Mouse (Mus musculus) neural tube, embryonic 14.5 days (tissue): ENCODE results near the gene Tex38. TPM values are rescaled to one million over a fixed set of nuclear protein-coding genes. Genes with fewer than 3 reads are reported as not detected.
A peak's percentile ranks its signal among the peaks of the same experiment; 100 is the strongest.

Experiments used
- ATAC-seq: fragments of 200-750 bp; cut with Nextera tagmentation; 2 replicates; pipeline ENCODE4 v1.8.0; 2017; ENCODE audit warnings: low read depth, mild to moderate bottlenecking, moderate TSS enrichment, moderate library complexity
- H3K27ac ChIP-seq: fragments of 300-500 bp; sonication (generic); 2 replicates; pipeline ENCODE4 v1.5.1; 2014; ENCODE audit warnings: low read depth, mild to moderate bottlenecking, control low read depth, low read length, moderate library complexity, mixed read lengths
- H3K27me3 ChIP-seq: fragments of 300-500 bp; sonication (generic); 2 replicates; pipeline ENCODE4 v1.6.1; 2014; ENCODE audit warnings: low read length; ENCODE audit not compliant: control insufficient read depth, insufficient read depth
- H3K36me3 ChIP-seq: fragments of 300-500 bp; sonication (generic); 2 replicates; pipeline ENCODE4 v1.6.1; 2014; ENCODE audit warnings: low read length, mixed read lengths; ENCODE audit not compliant: control insufficient read depth, insufficient read depth
- H3K4me1 ChIP-seq: fragments of 300-500 bp; sonication (generic); 2 replicates; pipeline ENCODE4 v1.6.1; 2014; ENCODE audit warnings: low read length; ENCODE audit not compliant: control insufficient read depth, insufficient read depth
- H3K4me2 ChIP-seq: fragments of 300-500 bp; sonication (generic); 2 replicates; pipeline ENCODE4 v1.6.1; 2014; ENCODE audit warnings: mild to moderate bottlenecking, low read depth, low read length, control low read depth
- H3K4me3 ChIP-seq: fragments of 300-500 bp; sonication (generic); 2 replicates; pipeline ENCODE4 v1.5.1; 2014; ENCODE audit warnings: low read depth, low read length, control low read depth, mixed read lengths
- H3K9ac ChIP-seq: fragments of 300-500 bp; sonication (generic); replicated peaks from 2 replicates; pipeline ENCODE4 v1.6.1; 2014; ENCODE audit warnings: low read depth, mild to moderate bottlenecking, control low read depth, low read length, mixed read lengths
- H3K9me3 ChIP-seq: fragments of 300-500 bp; sonication (generic); 2 replicates; pipeline ENCODE4 v1.6.1; 2016; ENCODE audit warnings: low read length; ENCODE audit not compliant: control insufficient read depth
- WGBS: fragments of 180-500 bp; shearing (Covaris S2); extraction: QIAGEN DNeasy Blood & Tissue Kit; methylation state at CpG from one replicate; pipeline ENCODE4 v1.1.7; 2014; 5-methylcytosine and 5-hydroxymethylcytosine counted together
- polyA plus RNA-seq: library from polyadenylated mRNA; unstranded; fragments of >200 nt; fragmentation: Nextera tagmentation; extraction: Ambion mirVana; gene quantifications from 2 replicates; pipeline ENCODE4 v1.2.1, GENCODE M21; 2014

Tex38 gene
- polyA plus RNA-seq, 1 experiment from 2014 or later, result 0.54 TPM

DNA sequence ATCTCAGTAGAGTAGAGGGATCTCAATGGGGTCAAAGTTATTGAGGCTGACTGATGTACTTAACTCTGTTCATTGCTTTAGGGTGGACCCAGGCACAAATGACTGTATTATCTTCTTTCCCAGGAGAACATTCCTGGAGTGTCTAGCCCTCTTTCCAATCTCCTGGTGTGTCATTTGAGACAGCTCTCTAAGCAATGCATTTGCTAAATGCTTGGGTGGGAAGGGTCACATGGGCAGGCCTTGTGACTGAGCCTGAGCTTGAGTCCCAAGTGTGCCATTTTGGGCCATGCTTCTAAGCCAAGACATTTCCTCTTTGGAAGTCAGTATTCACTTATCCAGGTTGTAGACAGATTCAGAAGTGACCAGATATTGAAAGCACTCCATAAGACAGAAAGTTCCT, 40.6 kb upstream of the Tex38 start:
- Histone ChIP-seq H3K4me1 (no peaks in the 10 kb centered on the region), H3K4me2 (no peak overlapping the region), H3K9ac (no peak overlapping the region), H3K9me3 (no peaks in the 10 kb centered on the region), H3K4me3 (no peak overlapping the region), H3K27me3 (no peaks in the 10 kb centered on the region), H3K27ac (no peak overlapping the region), H3K36me3 (no peaks in the 10 kb centered on the region)
- ATAC-seq, result no peak

DNA sequence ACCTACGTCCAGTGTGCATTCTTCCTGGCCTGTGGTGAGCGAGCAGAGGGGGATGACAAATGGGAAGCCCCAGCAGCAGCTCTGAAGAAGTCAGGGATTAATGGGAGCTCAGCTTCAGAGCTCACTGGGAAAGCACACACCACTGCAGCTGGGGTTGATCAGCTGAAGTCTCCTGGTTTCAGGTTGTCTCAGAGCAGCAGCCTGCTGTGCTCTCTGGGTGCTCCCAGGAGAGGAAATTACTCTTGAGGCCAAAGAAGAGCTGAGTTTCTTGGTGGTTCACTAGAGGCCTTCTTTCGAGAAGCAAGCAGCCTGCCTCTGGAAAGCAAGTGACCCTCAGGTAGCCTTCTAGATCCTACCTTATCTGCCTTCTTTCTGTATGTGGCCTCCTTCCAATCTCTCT, 40.1 kb upstream of the Tex38 start:
- H3K9ac ChIP-seq, result no peak overlapping the region
- H3K4me3 ChIP-seq, result no peak overlapping the region
- ATAC-seq, result no peak
- H3K27ac ChIP-seq, result no peak overlapping the region
- WGBS, result 78% methylated on average over 3 of the region's 3 CpGs
- no peaks in the 10 kb centered on the region for H3K36me3 ChIP-seq
- H3K27me3 ChIP-seq, result no peaks in the 10 kb centered on the region
- no peak overlapping the region for H3K4me2 ChIP-seq
- H3K9me3 ChIP-seq, result no peaks in the 10 kb centered on the region
- no peaks in the 10 kb centered on the region for H3K4me1 ChIP-seq

DNA sequence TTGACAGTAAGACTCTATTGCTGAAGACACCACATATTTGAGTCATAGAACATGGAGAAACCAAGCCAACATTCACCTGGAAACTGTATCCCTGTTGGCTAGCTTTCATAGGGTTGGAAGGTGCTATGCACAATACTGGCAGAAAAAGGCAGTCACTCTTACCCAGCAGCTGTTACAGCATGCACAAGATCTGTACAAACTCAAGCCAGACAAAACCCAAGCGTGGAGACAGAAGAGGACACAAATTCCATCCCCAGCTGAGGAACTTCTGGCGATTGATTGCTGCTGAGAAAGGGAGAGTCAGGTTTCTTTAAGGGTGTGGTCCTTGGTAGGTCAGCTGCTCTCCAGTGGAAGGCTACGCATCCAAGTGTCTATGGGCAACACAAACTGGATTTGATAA, 39.4 kb upstream of the Tex38 start:
- no peaks in the 10 kb centered on the region for H3K4me1 ChIP-seq
- H3K27me3 ChIP-seq, result no peaks in the 10 kb centered on the region
- no peak overlapping the region for H3K27ac ChIP-seq
- no peaks in the 10 kb centered on the region for H3K9me3 ChIP-seq
- H3K9ac ChIP-seq, result no peak overlapping the region
- no peak overlapping the region for H3K4me2 ChIP-seq
- ATAC-seq, result no peak
- H3K36me3 ChIP-seq, result no peaks in the 10 kb centered on the region
- no peak overlapping the region for H3K4me3 ChIP-seq
- 77% methylated on average over 3 of the region's 3 CpGs for WGBS

DNA sequence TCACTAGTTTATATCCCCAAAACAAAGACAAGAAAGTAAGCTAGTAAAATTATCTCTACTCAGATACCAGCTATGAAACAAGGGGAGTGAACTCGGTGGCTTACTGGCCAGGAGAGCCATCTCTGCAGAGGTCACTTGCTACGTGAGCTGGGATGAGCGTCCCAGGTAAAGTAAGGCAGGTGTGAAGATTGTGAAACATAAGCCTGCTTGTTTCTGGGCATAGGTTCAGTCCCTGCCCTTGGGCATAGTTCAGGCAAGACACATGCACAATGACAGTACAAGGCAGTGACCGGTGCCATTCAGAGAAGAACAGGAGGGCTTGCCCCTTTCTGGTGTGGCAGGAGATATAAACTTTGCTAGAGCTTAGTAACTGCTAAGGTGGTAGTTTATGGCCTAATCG, 34.8 kb upstream of the Tex38 start:
- ATAC-seq, result no peak
- H3K4me3 ChIP-seq, result no peak overlapping the region
- WGBS, result 93% methylated on average over 5 of the region's 5 CpGs

DNA sequence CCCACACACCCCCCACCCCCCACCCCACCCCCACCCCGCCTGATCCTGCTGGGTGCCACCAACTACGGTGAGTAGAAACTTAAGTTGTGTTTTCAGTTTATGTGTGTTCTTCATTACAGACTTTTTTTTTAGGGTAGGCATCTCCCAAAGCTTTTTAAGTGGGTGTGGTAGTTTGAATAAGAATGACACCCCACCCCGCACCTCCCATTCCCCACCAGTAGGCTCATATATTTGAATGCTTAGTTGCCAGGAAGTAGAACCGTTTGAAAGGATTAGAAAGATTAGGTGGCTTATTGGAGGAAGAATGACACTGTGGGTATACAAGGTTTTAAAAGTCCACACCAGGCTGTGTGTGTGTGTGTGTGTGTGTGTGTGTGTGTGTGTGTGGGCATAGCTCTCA, 31.5 kb upstream of the Tex38 start:
- no peak overlapping the region for H3K4me2 ChIP-seq
- no peak overlapping the region for H3K4me3 ChIP-seq
- H3K27me3 ChIP-seq, result no peaks in the 10 kb centered on the region
- H3K36me3 ChIP-seq, result no peaks in the 10 kb centered on the region
- no peak for ATAC-seq
- no peaks in the 10 kb centered on the region for H3K4me1 ChIP-seq
- no peak overlapping the region for H3K27ac ChIP-seq
- no peaks in the 10 kb centered on the region for H3K9me3 ChIP-seq
- WGBS, result 91% methylated on average over 4 of the region's 4 CpGs
- H3K9ac ChIP-seq, result no peak overlapping the region

More for the DNA sequence above, 34.8 kb upstream of the Tex38 start:
- Histone ChIP-seq H3K9me3 (no peaks in the 10 kb centered on the region), H3K27ac (no peak overlapping the region), H3K9ac (no peak overlapping the region), H3K27me3 (no peaks in the 10 kb centered on the region), H3K4me1 (no peaks in the 10 kb centered on the region), H3K36me3 (no peaks in the 10 kb centered on the region), H3K4me2 (no peak overlapping the region)

DNA sequence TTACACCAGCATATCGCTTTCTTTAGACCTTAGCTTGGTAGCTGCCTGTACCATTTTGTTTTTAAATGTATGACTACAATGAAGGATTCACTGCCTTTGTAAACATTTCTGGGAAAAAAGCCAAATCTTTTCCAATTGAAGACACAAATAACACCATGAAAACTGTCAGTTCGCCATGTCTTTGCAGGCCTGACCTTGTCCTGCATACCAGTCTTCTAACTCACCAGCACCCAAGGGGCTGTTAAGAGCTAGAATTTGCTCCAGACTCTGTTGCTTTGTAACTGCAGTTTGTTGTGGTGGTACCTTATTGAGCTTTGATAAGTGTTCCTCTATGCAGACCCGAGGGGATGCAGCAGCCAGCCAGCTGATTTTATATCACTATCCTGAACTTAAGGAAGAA, 19.2 kb upstream of the Tex38 start:
- Histone ChIP-seq H3K4me1 (no peaks in the 10 kb centered on the region), H3K4me3 (no peak overlapping the region), H3K9ac (no peak overlapping the region), H3K27ac (no peak overlapping the region), H3K4me2 (no peak overlapping the region), H3K27me3 (no peaks in the 10 kb centered on the region), H3K36me3 (peaks cover 40% of the 10 kb centered on the region; the same call in 1 of the 2 replicates), H3K9me3 (no peaks in the 10 kb centered on the region)
- 58% methylated on average over 3 of the region's 3 CpGs for WGBS
- ATAC-seq, result no peak

DNA sequence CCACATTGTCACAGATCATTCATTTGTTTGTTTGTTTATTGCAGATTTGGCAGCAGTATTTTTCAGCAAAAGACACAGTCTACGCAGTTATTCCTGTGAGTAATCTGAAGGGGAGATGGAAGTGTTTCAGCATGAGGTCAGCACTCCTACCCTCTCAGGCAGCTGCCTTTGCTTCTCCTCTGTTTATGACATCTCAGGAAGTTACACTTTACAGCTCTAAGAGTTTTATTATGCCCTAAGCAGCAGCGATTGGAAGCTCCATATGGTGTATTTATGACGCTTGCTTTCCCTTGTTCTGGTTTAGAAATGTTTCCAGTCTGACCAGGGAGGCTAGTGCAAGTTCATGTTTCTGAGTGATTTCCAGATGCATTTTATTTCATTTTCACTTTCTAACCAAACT, 14.5 kb upstream of the Tex38 start:
- Histone ChIP-seq H3K9me3 (no peaks in the 10 kb centered on the region), H3K4me2 (no peak overlapping the region), H3K36me3 (peaks cover 39% of the 10 kb centered on the region; the same call in 1 of the 2 replicates), H3K4me3 (no peak overlapping the region), H3K27ac (no peak overlapping the region), H3K9ac (no peak overlapping the region), H3K4me1 (no peaks in the 10 kb centered on the region), H3K27me3 (no peaks in the 10 kb centered on the region)
- ATAC-seq, result no peak
- WGBS, result 40% methylated on average over 3 of the region's 3 CpGs

DNA sequence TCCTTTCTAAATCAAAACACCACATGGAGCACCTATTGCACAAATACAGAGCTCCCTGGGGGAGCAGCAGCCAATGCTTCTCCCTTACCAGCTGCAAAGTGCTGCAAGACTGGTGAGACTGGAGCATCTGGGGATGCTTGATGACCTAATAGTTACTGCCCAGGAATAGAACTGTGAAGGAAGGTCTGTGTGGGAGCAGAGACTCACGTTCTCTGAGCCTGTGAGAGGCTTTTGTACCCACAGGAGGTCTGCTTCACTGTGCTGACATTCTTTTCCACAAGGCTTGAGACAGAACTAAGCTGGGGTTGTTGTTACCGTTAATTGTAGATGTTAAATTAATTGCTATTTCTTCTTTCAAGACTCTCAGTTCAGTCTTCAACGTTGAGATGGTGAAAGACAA, 10.0 kb upstream of the Tex38 start:
- Histone ChIP-seq H3K27me3 (no peaks in the 10 kb centered on the region), H3K9ac (no peak overlapping the region), H3K4me2 (no peak overlapping the region), H3K4me3 (no peak overlapping the region), H3K9me3 (no peaks in the 10 kb centered on the region), H3K4me1 (peaks cover under 1% of the 10 kb centered on the region; the same call in 1 of the 2 replicates), H3K27ac (no peak overlapping the region), H3K36me3 (peaks cover 13% of the 10 kb centered on the region; the same call in 1 of the 2 replicates)
- no peak for ATAC-seq
- WGBS, result 61% methylated on average over 3 of the region's 3 CpGs

DNA sequence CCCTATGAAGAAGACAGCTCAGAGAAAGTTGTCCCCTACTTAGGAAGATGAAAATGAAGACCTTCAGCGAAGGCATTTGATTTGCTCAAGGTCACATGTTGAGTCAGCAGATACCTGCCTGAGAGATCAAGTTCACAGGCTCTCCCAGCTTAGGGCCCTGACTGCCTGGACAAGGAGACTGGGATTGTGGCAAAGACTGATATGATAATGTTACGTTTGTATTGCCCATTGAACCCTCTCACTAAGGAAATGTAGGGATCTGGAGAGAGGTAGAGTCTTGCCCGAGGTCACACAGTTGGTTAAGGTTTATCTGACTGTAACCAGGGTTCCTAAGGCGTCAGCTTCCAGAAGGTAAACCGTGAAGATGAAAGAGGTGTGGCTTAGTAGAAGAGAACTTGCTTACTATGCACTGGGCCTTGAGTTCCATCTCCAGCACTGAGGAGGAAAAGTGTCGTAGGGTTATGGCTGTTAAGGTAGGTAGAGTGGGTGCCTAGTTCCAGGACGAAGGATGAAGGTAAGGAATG, 4.8 kb upstream of the Tex38 start:
- ATAC-seq, result peak; percentile 28; the same call in 1 of the 2 replicates
- Histone ChIP-seq H3K4me2 (peak overlapping the region; percentile 73), H3K9ac (peak overlapping the region; percentile 78), H3K4me3 (peak overlapping the region; percentile 67), H3K9me3 (no peaks in the 10 kb centered on the region), H3K27ac (no peak overlapping the region), H3K4me1 (peaks cover 6% of the 10 kb centered on the region; the same call in 1 of the 2 replicates), H3K36me3 (no peaks in the 10 kb centered on the region), H3K27me3 (no peaks in the 10 kb centered on the region)
- 61% methylated on average over 7 of the region's 7 CpGs for WGBS
